Mouse (Mus musculus) cerebellum, adult 2 months (tissue): Measurements from ENCODE around the gene 1110059E24Rik.

ENCODE experiments used
- CTCF ChIP-seq: fragments of 200-500 bp; IDR thresholded peaks from 2 replicates; pipeline ENCODE4 v1.5.1; 2011; ENCODE audit warnings: low read depth, mild to moderate bottlenecking, control low read depth, low read length, moderate library complexity, borderline replicate concordance; ENCODE audit not compliant: insufficient read depth
- POLR2A ChIP-seq: fragments of 200-500 bp; IDR thresholded peaks from 2 replicates; pipeline ENCODE4 v1.6.1; 2011; ENCODE audit warnings: low read length, control low read depth, borderline replicate concordance; ENCODE audit not compliant: insufficient read depth

GRCm38 (mm10) chr19:21577443-21577842 is 75.3 kb downstream of the 1110059E24Rik start:
- no peak for TF ChIP-seq POLR2A
- no peak for TF ChIP-seq CTCF
